Mouse (Mus musculus) thymus, adult 2 months (tissue): Measurements from ENCODE around the gene Cse1l. TPM values are rescaled to one million over a fixed set of nuclear protein-coding genes. Genes with fewer than 3 reads are reported as not detected.

Experiments
- DNase-seq: peaks from one replicate; pipeline ENCODE4 v3.0.0; 2021
- H3K27ac ChIP-seq: fragments of 200-500 bp; 2 replicates; pipeline ENCODE4 v1.5.1; 2012; ENCODE audit warnings: low read length, control low read depth; ENCODE audit not compliant: control insufficient read depth, insufficient read depth
- H3K27me3 ChIP-seq: fragments of 200-500 bp; 2 replicates; pipeline ENCODE4 v1.6.1; 2012; ENCODE audit warnings: mild to moderate bottlenecking, low read length, moderate library complexity, mixed read lengths; ENCODE audit not compliant: control insufficient read depth, insufficient read depth
- H3K36me3 ChIP-seq: fragments of 200-500 bp; 2 replicates; pipeline ENCODE4 v1.6.1; 2012; ENCODE audit warnings: mild to moderate bottlenecking, low read length, moderate library complexity; ENCODE audit not compliant: control insufficient read depth, insufficient read depth
- H3K4me1 ChIP-seq: fragments of 200-500 bp; replicated peaks from 2 replicates; pipeline ENCODE4 v1.6.1; 2012; ENCODE audit warnings: low read length; ENCODE audit not compliant: control insufficient read depth, insufficient read depth
- H3K4me3 ChIP-seq: fragments of 200-500 bp; 2 replicates; pipeline ENCODE4 v1.5.1; 2012; ENCODE audit warnings: mild to moderate bottlenecking, low read length, control low read depth, moderate library complexity; ENCODE audit not compliant: control insufficient read depth, insufficient read depth
- CTCF ChIP-seq: fragments of 200-500 bp; IDR thresholded peaks from 2 replicates; pipeline ENCODE4 v1.5.1; 2012; ENCODE audit warnings: mild to moderate bottlenecking, control low read depth, low read length, moderate library complexity, borderline replicate concordance; ENCODE audit not compliant: control insufficient read depth, poor library complexity, insufficient read depth; ENCODE audit errors: extremely low read depth
- POLR2A ChIP-seq: fragments of 200-500 bp; IDR thresholded peaks from 2 replicates; pipeline ENCODE4 v1.6.1; 2012; ENCODE audit warnings: mild to moderate bottlenecking, low read length, control low read depth, moderate library complexity; ENCODE audit not compliant: control insufficient read depth, poor library complexity, insufficient read depth; ENCODE audit errors: extremely low read depth
- WGBS: fragments of 180-500 bp; shearing (Covaris S2); methylation state at CpG from one replicate; pipeline ENCODE4 v1.1.7; 2018; 5-methylcytosine and 5-hydroxymethylcytosine counted together
- polyA plus RNA-seq: library from polyadenylated mRNA; depleted of rRNA; stranded (reverse); fragments of >200 nt; gene quantifications from 2 replicates; pipeline ENCODE4 v1.2.3, GENCODE M21; 2012

The Cse1l gene
- polyA plus RNA-seq, 1 experiment = 28.7 TPM

- Histone ChIP-seq H3K27ac (no peak overlapping the region), H3K4me3 (no peak overlapping the region), H3K4me1 (peaks cover 7% of the 10 kb centered on the region), H3K36me3 (no peaks in the 10 kb centered on the region), H3K27me3 (no peaks in the 10 kb centered on the region)
- no peak for DNase-seq
- WGBS = 95% methylated on average over 8 of the region's 8 CpGs
- TF ChIP-seq POLR2A = no peak
- no peak for TF ChIP-seq CTCF
Measured at GRCm38 (mm10) chr2:166910536-166910935, 4.7 kb downstream of the Cse1l start.

GRCm38 (mm10) chr2:166923971-166924370, 18.1 kb downstream of the Cse1l start:
- no peak overlapping the region for H3K27ac ChIP-seq
- TF ChIP-seq POLR2A (no peak), CTCF (no peak)
- no peaks in the 10 kb centered on the region for H3K27me3 ChIP-seq
- H3K36me3 ChIP-seq = peaks cover 78% of the 10 kb centered on the region
- no peak overlapping the region for H3K4me3 ChIP-seq
- no peak for DNase-seq
- H3K4me1 ChIP-seq = no peaks in the 10 kb centered on the region
- 96% methylated on average over 2 of the region's 2 CpGs for WGBS

DNA sequence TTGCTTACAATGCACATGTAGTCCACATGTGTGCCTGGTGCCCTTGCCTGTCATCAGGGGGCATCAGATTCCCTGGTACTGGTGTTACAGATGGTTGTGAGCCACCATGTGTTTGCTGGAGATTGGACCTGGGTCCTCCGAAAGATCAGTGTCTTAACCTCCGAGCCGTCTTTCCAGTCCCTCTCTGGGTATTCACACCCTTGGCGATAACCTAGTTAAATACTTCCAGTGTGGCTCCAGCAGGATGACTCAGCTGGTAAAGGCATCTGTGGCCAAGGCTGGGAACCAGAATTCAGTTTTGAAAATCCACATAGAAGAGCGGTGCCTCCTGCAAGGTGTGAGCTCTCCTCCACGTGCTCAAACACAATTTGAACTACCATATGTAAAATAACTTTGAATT, 28.1 kb downstream of the Cse1l start:
- Histone ChIP-seq H3K4me1 (no peaks in the 10 kb centered on the region), H3K27ac (no peak overlapping the region), H3K27me3 (no peaks in the 10 kb centered on the region), H3K4me3 (no peak overlapping the region), H3K36me3 (peaks cover 82% of the 10 kb centered on the region)
- DNase-seq = no peak
- no peak for TF ChIP-seq POLR2A
- no peak for TF ChIP-seq CTCF
- WGBS = 97% methylated on average over 6 of the region's 6 CpGs

DNA sequence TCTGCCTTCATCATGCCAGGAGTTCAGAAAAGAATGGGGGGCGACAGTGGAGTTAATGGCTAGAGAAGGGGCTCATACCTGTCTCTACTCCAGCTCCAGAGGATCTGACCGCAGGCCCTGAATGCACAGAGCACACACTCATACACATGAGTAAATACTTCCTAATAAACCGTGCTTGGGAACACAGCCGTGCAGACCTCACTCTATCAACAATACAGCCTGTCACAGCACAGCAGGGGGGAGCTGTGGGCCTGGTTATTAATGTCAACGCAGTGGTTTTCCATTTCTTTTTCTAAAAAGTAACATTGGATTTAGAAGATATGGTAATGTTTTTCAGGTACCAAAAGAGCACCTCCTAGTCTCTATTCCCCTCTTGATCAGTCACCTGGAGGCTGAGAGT, 28.6 kb downstream of the Cse1l start:
- H3K4me3 ChIP-seq = no peak overlapping the region
- H3K27me3 ChIP-seq = no peaks in the 10 kb centered on the region
- H3K4me1 ChIP-seq = no peaks in the 10 kb centered on the region
- H3K27ac ChIP-seq = no peak overlapping the region
- 99% methylated on average over 5 of the region's 5 CpGs for WGBS
- TF ChIP-seq CTCF (no peak), POLR2A (no peak)
- H3K36me3 ChIP-seq = peaks cover 82% of the 10 kb centered on the region
- DNase-seq = no peak

- Histone ChIP-seq H3K4me3 (no peak overlapping the region), H3K27me3 (no peaks in the 10 kb centered on the region), H3K36me3 (peaks cover 80% of the 10 kb centered on the region), H3K4me1 (no peaks in the 10 kb centered on the region), H3K27ac (no peak overlapping the region)
- no peak for DNase-seq
- no peak for TF ChIP-seq CTCF
- TF ChIP-seq POLR2A = no peak
- WGBS = 98% methylated on average over 7 of the region's 7 CpGs
Measured at GRCm38 (mm10) chr2:166935582-166935981, 29.7 kb downstream of the Cse1l start.

- 95% methylated on average over 2 of the region's 2 CpGs for WGBS
- H3K27ac ChIP-seq = no peak overlapping the region
- peaks cover 80% of the 10 kb centered on the region for H3K36me3 ChIP-seq
- no peaks in the 10 kb centered on the region for H3K4me1 ChIP-seq
- no peak for DNase-seq
- H3K4me3 ChIP-seq = no peak overlapping the region
- TF ChIP-seq CTCF (no peak), POLR2A (no peak)
- no peaks in the 10 kb centered on the region for H3K27me3 ChIP-seq
Measured at GRCm38 (mm10) chr2:166936166-166936565, 30.3 kb downstream of the Cse1l start.

- Histone ChIP-seq H3K4me1 (no peaks in the 10 kb centered on the region), H3K36me3 (peaks cover 81% of the 10 kb centered on the region), H3K27ac (no peak overlapping the region), H3K27me3 (no peaks in the 10 kb centered on the region), H3K4me3 (no peak overlapping the region)
- WGBS = 96% methylated on average over 2 of the region's 2 CpGs
- TF ChIP-seq POLR2A (no peak), CTCF (no peak)
- DNase-seq = no peak
Measured at GRCm38 (mm10) chr2:166943146-166943545, 37.3 kb downstream of the Cse1l start.

- no peaks in the 10 kb centered on the region for H3K27me3 ChIP-seq
- H3K36me3 ChIP-seq = peaks cover 86% of the 10 kb centered on the region
- no peaks in the 10 kb centered on the region for H3K4me1 ChIP-seq
- 98% methylated on average over 1 of the region's 1 CpGs for WGBS
- TF ChIP-seq POLR2A (no peak), CTCF (no peak)
- DNase-seq = no peak
- H3K4me3 ChIP-seq = no peak overlapping the region
- no peak overlapping the region for H3K27ac ChIP-seq
Measured at GRCm38 (mm10) chr2:166944346-166944745, 38.5 kb downstream of the Cse1l start.
